Mouse (Mus musculus) heart, adult 2 months (tissue): ENCODE data around the gene Pom121.

Experiments used
- CTCF ChIP-seq: fragments of 200-600 bp; IDR thresholded peaks from 2 replicates; pipeline ENCODE4 v1.8.1; 2022; ENCODE audit warnings: antibody characterized with exemption, mild to moderate bottlenecking, moderate library complexity
- EP300 ChIP-seq: fragments of 200-500 bp; IDR thresholded peaks from 2 replicates; pipeline ENCODE4 v1.6.1; 2011; ENCODE audit warnings: low read depth, low read length, control low read depth; ENCODE audit not compliant: insufficient read depth
- POLR2A ChIP-seq: fragments of 200-500 bp; IDR thresholded peaks from 2 replicates; pipeline ENCODE4 v1.6.1; 2011; ENCODE audit warnings: mild to moderate bottlenecking, low read depth, low read length, control low read depth; ENCODE audit not compliant: insufficient read depth

GRCm38 (mm10) chr5:135408114-135408513, 13.8 kb upstream of the Pom121 start:
- TF ChIP-seq POLR2A (no peak), CTCF (no peak), EP300 (no peak)
